Mouse (Mus musculus): ENCODE results near the gene Mex3d.

The Mex3d gene

DNA sequence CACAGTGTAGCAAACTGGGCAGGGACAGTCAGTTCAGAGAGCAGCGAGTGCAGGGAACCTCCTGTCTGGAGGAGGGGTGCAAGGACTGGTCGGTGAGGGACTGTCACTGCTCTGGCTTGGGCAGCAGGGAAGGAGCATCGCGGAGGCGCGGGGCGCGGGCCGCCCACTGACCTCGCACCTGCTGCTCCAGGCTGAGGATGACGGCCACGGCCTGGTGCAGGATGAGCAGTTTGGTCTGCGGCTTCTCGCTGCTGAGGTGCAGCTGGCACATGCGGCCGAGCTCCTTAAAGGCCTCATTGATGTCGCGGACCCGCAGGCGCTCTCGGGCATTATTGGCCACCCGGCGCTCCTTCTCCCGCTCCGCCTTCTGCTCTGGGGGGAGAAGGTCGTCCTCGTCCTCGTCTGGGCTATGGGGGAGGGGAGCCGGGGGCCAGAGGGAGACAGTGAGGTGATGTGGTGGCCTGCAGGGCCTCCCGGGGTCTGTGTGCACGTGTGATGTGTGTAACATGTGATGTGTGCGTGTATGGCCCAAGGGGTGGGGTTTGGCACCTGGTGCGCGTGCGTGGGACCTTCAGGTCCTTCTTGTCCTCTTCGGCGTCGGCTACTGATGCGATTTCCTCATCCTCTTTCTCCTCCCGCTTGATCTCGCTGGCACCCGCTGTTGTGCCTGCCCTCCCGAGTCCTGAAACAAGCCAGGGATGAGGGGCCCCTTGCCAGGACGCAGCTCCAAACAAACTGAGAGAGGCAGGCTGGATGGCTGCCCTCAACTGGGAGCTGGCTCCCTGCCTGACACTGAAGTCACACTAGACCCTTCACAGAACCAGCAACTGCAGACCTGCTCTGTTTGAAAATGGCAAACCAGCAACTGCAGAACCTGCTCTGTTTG lies 25.4 kb upstream of the Mex3d start:
- DNase-seq (ENCODE audit: low spot score): no peak

DNA sequence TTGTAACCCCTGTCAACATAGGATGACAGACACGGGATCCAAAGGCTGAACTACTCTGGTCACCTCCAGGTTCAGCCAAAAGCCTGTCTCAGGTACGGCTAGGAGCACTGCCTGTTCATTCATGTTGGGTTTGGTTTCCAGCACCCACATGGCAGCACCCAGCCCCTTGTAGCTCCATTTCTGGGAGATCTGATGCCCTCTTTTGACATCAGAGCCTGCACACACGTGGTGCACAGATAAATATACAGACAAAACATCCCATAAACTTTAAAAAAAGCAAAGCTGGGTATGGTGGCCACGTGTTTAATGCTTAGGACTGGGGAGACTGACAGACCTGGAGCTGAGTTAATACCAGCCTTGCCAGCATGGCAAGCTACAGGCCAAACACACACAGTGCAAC lies 20.5 kb upstream of the Mex3d start:
- DNase-seq (ENCODE audit: low spot score): no peak

DNA sequence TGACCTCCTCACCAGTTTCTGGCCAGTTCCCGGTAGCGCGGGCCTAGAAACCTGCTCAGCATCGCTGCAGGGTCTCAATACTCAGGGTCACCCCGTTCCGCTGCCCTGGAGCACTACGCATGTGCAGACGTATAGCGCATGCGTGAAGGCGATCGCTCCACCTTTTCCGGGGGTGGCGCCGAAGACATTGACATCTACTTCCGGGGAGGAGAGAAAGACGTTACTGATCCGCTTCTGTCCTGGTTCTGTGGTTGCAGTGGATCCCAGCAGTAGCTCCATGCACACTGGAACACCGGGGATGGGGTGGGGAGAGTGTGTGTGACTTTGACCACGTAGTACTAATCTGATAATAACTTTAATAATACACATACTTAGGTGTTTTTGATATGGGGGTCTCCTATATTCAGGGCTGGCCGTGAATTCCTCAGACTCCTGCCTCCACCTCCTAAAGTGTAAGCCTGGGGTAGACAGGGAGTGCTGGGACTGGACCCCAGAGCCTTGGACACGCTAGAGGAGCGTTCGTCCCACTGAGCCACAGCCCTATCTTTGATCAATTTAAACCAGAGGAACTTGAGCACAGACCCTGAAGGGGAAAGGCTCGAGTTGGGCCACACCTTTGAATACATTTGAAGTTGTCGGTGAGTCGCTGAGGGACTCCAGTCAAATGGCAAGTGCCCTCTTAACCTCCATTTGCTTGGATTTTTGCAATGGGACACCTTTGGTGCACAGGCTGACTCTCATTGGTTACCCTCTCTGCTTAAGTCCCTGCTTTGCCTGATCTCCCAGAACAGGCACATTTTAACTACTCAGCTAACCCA lies 19.4 kb upstream of the Mex3d start, which contains the start of gene Uqcr11:
Gene Uqcr11, minus strand, starts transcription at position 147 of the 818 bp plus-strand sequence.
- DNase-seq (ENCODE audit: low spot score): peak; percentile 89

DNA sequence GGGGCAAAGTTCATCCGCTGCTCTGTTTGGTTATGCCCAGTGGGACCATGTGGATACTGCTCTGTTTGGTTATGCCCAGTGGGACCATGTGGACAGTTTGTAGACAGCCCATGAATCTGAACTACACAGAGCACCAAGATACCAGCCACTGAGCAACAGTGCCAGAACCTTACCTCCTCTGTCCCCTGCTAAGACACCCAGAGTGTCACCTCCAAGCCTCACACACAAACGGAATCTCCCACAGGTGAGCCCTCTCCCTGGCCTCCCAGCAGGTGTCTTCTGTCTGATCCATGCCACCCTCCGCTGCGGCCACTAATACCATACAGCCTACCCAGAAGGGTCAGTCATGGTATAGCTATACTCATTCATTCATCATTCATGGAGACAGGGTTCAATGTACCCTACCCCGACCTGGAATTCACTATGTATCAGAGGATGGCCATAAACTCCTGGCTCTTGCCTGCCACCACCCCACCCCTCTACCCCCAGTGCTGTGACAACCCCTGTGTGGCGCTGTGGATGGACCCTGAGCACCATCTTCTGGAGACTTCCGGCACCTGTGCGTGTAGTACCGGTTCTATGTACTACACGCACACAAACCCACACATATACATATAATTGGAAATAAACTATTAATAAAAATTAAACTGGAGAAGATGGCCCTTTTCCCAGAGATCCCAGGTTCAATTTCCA lies 18.2 kb upstream of the Mex3d start:
- no peak for DNase-seq (ENCODE audit: low spot score)

DNA sequence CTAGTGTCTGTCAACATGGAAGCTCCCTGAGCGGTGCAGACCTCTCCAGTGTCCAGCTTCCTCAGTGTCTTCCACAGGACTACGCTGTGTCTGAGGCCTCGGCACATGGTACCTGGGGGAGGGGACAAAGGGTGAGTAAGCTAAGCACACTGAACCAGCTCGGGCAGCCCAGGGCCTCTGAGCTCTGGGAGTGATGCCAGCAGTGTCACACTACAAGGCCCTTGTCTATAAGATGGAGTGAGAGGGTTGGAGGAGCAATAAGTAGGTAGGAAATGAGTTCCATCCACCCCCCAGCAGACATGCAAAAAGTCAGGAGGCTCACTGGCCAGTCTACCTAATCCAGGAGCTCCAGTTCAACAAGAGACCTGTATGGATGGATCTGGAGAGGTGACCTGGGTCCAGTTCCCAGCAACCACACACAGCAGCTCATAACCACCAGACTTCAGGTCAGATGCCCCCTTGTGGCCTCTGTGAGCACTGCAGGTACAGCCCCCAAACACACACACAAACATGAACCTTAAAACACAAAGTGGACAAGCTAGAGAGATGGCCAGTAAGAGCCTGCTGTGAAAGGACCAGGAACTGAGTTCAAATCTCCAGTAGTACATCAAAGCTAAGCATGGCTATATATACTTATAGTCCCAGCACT lies 15.7 kb upstream of the Mex3d start:
- DNase-seq (ENCODE audit: low spot score): no peak

DNA sequence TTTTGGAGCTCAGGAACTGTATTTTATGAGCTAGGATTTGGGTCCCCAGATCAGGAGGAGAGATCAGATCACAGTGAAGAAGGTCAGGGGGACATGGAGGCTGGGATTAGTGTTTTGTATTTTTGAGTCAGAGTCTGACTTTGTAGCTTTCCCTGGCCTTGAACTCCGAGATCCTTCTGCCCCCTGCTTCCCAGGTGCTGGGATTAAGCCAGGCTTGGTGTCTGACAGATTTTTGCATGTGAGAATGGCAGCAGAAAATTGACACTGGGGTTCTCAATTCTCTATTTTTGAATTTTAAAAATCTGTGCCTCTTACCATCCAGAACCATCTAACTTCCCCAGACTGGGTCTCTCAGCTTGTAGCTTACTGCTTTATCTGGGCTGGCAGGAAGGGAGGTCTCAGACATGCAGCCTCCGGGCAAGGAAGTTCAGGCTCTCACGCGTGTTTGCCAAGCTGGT lies 13.3 kb upstream of the Mex3d start:
- no peak for DNase-seq (ENCODE audit: low spot score)

DNA sequence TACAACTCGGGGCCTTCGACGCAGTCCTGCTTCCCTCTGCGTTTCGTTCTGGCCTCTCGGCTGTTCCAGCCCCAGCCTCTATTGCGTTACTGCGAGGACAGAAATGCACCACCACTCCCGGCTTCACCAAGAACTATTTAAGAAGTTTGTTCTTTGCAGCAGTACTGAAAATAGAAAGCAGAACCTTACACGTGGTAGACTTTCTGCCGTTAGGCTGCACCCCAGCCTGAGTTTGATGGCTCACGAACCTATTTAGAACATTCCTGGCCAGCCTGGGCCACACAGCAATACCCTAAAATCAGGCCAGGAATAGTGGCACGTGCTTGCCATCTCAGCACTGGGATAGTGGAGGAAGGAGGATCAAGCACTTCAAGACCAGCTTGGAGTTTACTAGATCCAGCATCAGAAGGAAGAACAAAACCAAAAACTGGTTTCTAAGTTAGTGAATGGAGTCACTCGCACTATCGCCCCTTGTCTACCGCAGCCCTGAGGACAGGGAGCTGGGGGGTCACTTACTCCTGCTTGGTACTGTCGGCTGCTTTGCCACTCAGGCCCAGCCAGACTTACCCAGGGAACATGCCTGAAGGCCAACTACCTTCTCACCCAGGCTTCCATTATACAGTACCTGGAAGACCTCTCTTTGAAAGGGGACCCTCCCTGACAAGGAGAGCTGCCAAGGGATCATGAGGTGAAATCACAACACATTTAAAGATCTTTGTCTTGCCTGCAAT lies 12.7 kb upstream of the Mex3d start:
- DNase-seq (ENCODE audit: low spot score): no peak

DNA sequence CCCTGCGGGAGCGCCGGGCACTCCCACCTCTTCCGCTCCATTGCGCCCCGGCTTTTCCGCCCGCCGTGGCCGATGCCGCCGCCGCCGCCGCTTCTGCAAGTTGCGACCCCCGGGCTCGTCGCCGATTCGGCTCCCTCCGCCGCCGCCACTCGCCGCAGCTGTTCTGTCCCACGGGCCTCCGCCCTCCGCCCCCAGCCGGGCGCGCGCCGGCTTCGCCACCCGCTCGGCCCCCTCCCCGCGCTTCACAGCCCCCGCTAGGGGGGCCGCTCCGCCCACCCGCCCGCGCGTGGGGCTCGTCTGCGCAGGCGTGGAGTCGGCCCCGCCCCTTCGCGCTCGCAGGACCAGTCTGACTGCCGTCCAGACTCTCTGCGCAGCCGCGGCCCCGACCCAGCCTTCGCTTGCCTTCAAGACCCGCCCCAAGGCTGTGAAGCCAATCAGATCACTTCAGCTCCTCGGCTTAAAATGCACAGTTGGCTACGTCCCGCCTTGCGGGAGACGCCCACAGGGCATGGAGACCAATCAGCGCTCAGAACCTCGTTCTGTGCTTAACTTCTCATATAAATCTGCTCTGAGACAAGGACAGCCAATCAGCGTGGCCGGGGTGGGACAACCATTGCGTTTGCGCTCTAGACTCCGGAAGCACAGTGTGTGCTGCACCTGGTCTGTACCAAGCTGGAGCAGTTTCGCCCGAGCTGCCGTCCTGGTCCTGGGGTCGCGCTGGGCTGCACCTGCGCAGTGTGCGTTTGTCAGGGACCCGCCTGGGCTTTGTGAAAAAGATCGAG lies 11.9 kb upstream of the Mex3d start, which contains the start of gene Mbd3:
Gene Mbd3, minus strand, starts transcription at position 360 of the 782 bp plus-strand sequence.
- peak; percentile 100 for DNase-seq (ENCODE audit: low spot score)

DNA sequence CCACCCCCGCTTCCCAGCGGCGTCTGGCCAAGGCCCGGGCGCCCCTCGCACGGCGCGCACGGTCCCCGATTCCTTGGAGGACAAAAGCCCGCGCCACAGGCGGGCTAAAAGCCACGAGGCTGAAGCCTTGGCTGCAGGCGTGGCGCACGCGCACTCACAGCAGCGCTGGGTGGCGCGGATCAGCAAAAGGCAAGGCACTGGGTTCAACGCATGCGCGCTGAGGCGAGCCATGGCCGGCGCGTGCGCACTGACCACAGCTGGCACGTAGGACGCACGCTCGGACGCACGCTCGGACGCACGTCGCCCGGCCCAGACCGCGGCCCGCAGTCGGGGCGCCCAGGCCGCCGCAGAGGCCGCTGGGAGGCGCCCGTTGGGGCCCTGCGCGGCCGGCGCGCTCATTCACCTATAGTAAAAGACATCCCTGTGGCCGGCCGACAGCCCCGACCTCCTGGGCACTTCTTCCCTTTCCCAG lies 11.3 kb upstream of the Mex3d start:
- peak; percentile 98 for DNase-seq (ENCODE audit: low spot score)

DNA sequence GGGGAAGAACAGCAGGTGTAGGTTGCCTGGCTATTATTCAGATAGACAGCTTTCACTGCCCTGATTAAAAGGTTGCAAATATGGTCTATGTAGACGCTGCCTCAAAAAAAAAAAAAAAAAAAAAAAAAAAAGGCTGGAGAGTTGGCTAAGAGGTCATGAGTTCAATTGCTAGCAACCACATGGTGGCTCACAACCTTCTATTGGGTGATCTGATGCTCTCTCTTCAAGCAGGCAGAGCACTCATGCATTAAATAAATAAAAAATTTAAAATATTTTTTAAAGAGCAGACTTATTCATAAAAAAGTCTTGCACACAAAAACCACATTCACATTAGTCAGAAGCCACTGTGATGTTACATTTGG lies 10.7 kb upstream of the Mex3d start:
- peak; percentile 15 for DNase-seq (ENCODE audit: low spot score)

DNA sequence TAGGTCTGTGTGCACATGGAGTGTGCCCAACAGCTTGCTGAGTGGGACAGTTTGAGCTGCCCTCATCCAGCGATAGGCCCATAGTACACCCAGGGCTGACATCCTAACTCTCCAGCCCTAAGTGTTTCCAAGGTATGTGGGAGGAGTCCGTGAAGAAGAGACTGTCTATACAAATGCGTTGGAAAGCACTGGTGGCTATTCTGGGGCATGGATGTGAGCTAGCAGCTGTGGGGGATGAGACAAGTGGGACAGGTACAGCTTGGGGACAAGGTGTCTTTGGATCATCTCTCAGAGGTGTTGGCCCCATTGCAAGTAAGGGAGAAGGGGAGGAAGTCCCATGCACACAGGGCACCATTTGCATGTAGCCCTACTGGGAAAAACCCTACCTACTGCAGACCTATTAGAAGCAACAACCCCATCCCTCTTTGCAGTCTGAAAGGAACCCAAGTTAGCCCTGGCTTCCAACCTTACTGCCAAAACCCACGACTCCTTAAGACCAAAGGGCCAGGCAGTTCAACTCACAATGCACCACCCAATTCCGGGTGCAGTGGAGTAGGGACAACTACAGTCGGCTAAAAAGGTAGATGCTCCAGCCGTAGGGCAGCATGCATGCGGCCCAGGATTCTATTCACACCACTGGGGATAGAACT lies 10.2 kb upstream of the Mex3d start:
- no peak for DNase-seq (ENCODE audit: low spot score)

DNA sequence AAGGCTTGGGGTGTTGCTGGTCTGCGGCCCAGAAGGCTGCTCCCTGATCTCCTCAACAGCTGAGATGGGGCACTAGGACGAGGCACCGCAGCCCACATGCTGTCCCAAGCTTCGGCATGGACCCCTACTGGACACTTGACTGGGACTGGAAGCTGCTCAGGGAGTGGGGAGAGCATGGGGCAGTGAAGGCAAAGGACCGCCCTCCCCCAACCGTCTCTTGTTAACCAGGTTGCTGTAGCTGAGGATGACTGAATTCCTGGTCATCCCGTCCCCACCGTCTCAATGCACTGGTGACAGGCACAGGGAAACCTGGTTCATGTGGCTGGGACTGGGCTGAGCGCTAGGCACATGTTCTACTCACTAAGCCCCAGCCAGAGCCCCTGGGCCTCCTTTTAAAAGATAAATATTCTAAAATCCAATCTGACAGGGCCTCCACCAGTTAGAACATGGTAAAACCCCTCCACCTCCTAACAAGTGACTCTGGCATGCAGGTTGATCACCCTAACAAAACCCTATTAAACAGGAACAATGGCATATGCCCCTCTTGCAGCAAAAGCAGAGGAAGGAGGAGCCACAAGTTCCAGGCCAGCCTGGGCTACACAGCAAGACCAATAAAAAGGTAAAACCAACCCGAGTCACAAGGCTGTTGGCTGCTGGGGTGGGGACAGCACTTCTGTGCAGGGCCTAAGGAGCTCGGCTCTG lies 9.5 kb upstream of the Mex3d start:
- no peak for DNase-seq (ENCODE audit: low spot score)

DNA sequence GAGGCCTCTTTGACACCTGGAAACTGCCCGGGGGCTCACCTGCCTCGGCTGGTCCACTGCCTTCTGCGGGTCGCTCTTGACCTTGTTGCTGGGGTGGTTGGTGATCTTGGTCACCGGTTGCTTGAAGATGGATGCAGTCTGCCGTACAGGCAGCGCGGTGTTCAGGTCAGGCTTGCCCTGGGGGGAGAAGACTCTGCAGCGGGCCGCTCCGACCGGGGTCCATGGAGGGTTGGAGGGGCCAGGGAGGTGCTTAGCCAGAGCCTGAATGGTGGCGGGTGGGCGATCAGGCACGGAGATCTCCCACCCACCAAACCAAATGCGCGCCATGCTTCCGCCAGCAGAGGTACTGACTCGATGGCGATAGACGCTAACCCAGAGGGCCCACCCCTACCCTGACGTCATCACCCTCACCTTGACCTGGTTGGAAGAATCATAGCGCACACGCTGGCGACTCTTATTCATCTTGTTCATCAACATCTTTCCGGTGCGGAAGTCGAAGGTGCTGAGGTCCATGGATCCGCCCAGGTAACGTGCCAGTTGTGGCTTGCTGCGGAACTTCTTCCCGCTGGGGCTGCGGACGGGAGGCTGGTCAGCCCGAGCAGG lies 7.7 kb upstream of the Mex3d start:
- no peak for DNase-seq (ENCODE audit: low spot score)

DNA sequence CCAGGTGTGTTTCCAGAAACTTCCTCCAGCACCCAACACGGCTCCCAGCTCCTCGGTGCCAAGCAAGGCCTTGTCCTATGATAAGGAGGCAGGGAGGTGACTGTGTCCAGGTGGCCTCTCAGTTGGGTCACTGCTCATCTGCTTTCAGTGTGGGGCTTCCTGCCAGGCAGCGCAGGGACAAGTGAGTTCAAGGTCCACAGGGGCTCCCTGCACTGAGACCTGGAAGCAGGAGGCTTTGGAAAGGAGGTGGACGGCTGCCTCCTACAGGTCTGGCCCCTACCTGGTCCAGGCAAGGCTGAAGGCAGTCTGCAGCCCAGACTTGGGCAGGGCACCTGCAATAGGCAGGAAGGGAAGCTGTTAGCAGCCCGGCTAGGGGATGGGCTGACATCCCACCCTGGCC lies 5.2 kb upstream of the Mex3d start:
- peak; percentile 53 for DNase-seq (ENCODE audit: low spot score)

DNA sequence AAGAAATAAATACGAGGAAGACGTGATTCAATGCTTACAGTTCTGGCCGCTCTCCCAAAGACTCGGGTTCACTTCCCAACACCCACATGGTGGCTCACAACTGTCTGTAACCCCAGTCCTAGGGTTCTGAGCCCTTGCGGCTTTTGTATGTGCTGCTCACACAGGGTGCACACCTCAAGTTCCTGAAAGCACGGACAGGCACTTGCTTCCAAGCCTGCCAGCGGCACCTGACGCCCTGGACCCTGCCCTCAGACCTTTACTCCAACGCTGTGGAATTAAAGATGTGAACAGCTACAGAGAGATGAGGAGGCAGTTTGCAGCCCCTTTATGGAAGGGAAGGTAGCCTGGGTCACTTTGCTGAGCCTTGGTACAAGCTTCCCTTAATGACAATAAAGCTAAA lies 3.2 kb upstream of the Mex3d start:
- no peak for DNase-seq (ENCODE audit: low spot score)

DNA sequence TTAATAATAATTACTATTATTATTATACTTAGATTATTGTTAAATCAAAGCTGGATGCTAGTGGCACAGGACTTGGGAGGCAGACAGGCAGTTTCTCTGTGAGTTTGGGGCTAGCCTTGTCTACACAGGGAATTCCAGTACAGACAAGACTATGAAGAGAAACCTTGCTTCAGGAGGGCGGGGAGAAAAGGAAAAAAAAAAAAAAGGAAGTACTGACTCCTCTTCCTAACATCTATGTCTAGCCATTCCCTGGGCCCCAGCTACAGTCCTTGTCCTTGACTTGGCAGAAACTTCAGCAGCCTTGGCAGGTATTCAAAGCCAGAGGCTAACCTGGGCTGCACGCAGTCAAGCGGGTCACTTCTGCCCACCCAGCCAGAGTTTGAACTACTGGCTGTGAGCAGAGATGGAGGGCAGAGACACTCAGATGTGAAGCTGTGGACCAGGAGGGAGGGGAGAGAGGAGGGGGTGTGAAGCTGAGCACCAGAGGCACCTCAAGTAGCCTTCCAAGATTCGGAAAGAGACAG lies 1.8 kb upstream of the Mex3d start:
- no peak for DNase-seq (ENCODE audit: low spot score)

DNA sequence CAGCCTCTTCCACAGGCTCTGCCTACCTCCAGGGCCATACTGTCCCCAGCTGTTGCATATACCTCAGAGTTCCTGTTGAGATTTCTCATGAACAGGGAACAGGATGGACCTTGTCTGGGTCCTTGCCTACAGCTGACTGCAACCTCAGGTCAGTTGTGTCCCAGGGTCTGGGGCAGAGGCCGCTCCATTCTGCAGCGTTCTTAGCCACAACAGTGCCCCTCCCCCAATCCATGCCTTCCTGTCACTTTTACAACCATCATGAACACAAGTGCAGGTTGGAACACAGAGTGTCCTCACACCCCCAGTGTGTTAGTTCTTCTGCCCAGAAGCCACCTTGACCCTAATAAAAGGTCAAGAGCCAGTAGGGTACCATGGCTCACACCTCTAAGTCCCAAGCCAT lies 1.3 kb upstream of the Mex3d start:
- DNase-seq (ENCODE audit: low spot score): peak; percentile 36

DNA sequence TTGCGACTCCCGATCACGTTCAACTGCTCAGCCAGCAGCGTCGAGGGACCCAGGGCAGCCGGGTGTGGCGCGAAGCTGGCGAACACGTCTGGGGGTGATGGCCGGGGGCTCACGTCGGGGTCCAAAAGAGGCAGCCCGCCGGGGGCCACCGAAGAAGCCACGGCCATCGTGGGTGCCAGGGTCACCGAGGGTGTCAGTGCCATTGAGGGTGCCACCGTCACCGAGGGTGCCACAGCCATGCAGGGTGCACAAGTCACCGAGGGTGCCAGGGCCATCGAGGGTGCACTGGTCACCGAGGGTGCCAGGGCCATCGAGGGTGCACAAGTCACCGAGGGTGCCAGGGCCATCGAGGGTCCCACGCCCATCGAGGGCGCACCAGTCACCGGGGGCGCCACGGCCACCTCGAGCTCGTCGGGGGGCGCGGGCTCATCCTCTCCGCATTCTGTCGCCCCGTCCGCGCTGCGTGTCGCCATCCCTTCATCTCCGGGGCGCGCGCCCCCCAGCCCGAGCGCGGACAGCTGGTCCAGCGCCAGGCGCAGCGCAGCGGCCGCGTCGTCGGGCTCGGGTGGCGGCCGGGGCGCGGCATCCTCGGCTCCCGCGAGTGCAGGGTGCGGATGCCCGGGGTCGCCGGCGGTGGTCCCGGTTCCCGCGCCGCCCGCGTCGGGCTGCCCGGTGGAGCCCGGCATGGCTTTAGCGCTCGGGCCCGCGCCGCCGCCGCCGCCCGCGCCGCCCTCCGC lies 556 bp downstream of the Mex3d start:
- no peak for DNase-seq (ENCODE audit: low spot score)
